Mouse (Mus musculus) ES-E14 (cell line): Measurements from ENCODE around the gene Tiprl. TPM values are rescaled to one million over a fixed set of nuclear protein-coding genes. Genes with fewer than 3 reads are reported as not detected.

ENCODE experiments used
- DNase-seq: peaks from one replicate; pipeline ENCODE4 v3.0.0-alpha.2; 2013; ENCODE audit warnings: low read depth, low spot score
- H3K27ac ChIP-seq: 2 replicates; pipeline ENCODE4 v1.5.1; 2012; ENCODE audit warnings: low read depth, mild to moderate bottlenecking, low read length, moderate library complexity, mixed read lengths; ENCODE audit not compliant: poor library complexity, insufficient read depth, severe bottlenecking
- H3K36me3 ChIP-seq: 2 replicates; pipeline ENCODE4 v1.6.1; 2012; ENCODE audit warnings: mild to moderate bottlenecking, low read length, moderate library complexity, mixed read lengths; ENCODE audit not compliant: control insufficient read depth, poor library complexity, insufficient read depth, severe bottlenecking
- H3K4me1 ChIP-seq, 2 experiments: fragments of 150-350 bp in 1 of 2; sonication (generic) in 1 of 2; 2 replicates each; pipeline ENCODE4 v1.6.1; 2012; ENCODE audit warnings: low read length in 2 of 2, mild to moderate bottlenecking in 1 of 2, mixed read lengths in 1 of 2; ENCODE audit not compliant: control insufficient read depth in 2 of 2, insufficient read depth in 2 of 2, poor library complexity in 1 of 2
- H3K4me3 ChIP-seq, 2 experiments: fragments of 150-350 bp in 1 of 2; sonication (generic) in 1 of 2; 2 replicates each; pipeline ENCODE4 v1.5.1; 2012; ENCODE audit warnings: low read length in 2 of 2, low read depth in 1 of 2, mild to moderate bottlenecking in 1 of 2, mixed read lengths in 1 of 2; ENCODE audit not compliant: insufficient read depth in 1 of 2, poor library complexity in 1 of 2, severe bottlenecking in 1 of 2
- H3K9ac ChIP-seq: 2 replicates; pipeline ENCODE4 v1.6.1; 2012; ENCODE audit warnings: low read depth, mild to moderate bottlenecking, low read length, mixed read lengths; ENCODE audit not compliant: poor library complexity, insufficient read depth, severe bottlenecking
- H3K9me3 ChIP-seq: fragments of 150-350 bp; sonication (generic); 2 replicates; pipeline ENCODE4 v1.6.1; 2012; ENCODE audit warnings: low read depth, mild to moderate bottlenecking, low read length; ENCODE audit not compliant: control insufficient read depth, insufficient read depth
- CHD2 ChIP-seq: IDR thresholded peaks from 2 replicates; pipeline ENCODE4 v1.6.1; 2014; ENCODE audit warnings: mild to moderate bottlenecking, low read depth, low read length, inconsistent platforms
- HCFC1 ChIP-seq: IDR thresholded peaks from 2 replicates; pipeline ENCODE4 v1.6.1; 2012; ENCODE audit warnings: low read length, inconsistent platforms, borderline replicate concordance; ENCODE audit not compliant: insufficient read depth
- MAFK ChIP-seq: IDR thresholded peaks from 2 replicates; pipeline ENCODE4 v1.6.1; 2014; ENCODE audit warnings: mild to moderate bottlenecking, low read depth, low read length, inconsistent platforms; ENCODE audit not compliant: insufficient read depth
- ZC3H11A ChIP-seq: IDR thresholded peaks from 2 replicates; pipeline ENCODE4 v1.6.1; 2012; ENCODE audit warnings: low read depth, mild to moderate bottlenecking, inconsistent platforms, low read length, borderline replicate concordance
- ZNF384 ChIP-seq: IDR thresholded peaks from 2 replicates; pipeline ENCODE4 v1.6.1; 2012; ENCODE audit warnings: low read depth, low read length, inconsistent platforms
- in situ Hi-C, 2 experiments: fragments of 600-800 bp; cut with MboI; formaldehyde crosslinking; loops; one replicate each; pipeline ENCODE4 v1.15.1; 2025; ENCODE audit warnings: low sequenced_read_pairs in 2 of 2, inconsistent platforms in 1 of 2; ENCODE audit not compliant: unreplicated experiment in 2 of 2
- total RNA-seq: library from RNA; depleted of rRNA; stranded (reverse); fragments of 300-350 nt; gene quantifications from 2 replicates; pipeline ENCODE4 v1.2.3, GENCODE M21; 2012

The Tiprl gene
- total RNA-seq, 1 experiment = 40.2 TPM

GRCm38 (mm10) chr1:165187357-165187756 lies 49.4 kb downstream of the Tiprl start:
- no peak for DNase-seq
- peaks cover 8% of the 10 kb centered on the region; the same call in 1 of the 2 replicates for H3K36me3 ChIP-seq
- no peak overlapping the region for H3K9ac ChIP-seq
- no peak overlapping the region for H3K4me3 ChIP-seq
- H3K4me1 ChIP-seq = peaks cover 0 to 24% of the 10 kb centered on the region in 2 experiments; a peak in 2 of 4 replicates
- TF ChIP-seq ZC3H11A = no peak
- TF ChIP-seq ZNF384 = no peak
- no peak for TF ChIP-seq HCFC1
- no peak for TF ChIP-seq MAFK
- no peak for TF ChIP-seq CHD2
- in situ Hi-C loops = no loop called here
- H3K27ac ChIP-seq = no peak overlapping the region
- no peaks in the 10 kb centered on the region for H3K9me3 ChIP-seq

GRCm38 (mm10) chr1:165186491-165186890 lies 50.3 kb downstream of the Tiprl start:
- H3K4me3 ChIP-seq = no peak overlapping the region
- H3K27ac ChIP-seq = no peak overlapping the region
- H3K4me1 ChIP-seq = peaks cover 0 to 24% of the 10 kb centered on the region in 2 experiments; a peak in 2 of 4 replicates
- peaks cover 8% of the 10 kb centered on the region; the same call in 1 of the 2 replicates for H3K36me3 ChIP-seq
- DNase-seq = no peak
- TF ChIP-seq HCFC1 = no peak
- TF ChIP-seq ZNF384 = no peak
- TF ChIP-seq CHD2 = no peak
- no peak for TF ChIP-seq ZC3H11A
- TF ChIP-seq MAFK = no peak
- no peak overlapping the region for H3K9ac ChIP-seq
- in situ Hi-C loops = no loop called here
- H3K9me3 ChIP-seq = no peaks in the 10 kb centered on the region

- TF ChIP-seq MAFK (no peak), HCFC1 (no peak), ZNF384 (no peak), ZC3H11A (no peak), CHD2 (no peak)
- Histone ChIP-seq H3K27ac (no peak overlapping the region), H3K4me1 (peaks cover 0 to 23% of the 10 kb centered on the region in 2 experiments; a peak in 2 of 4 replicates), H3K4me3 (no peak overlapping the region), H3K36me3 (peaks cover 8% of the 10 kb centered on the region; the same call in 1 of the 2 replicates), H3K9me3 (no peaks in the 10 kb centered on the region), H3K9ac (no peak overlapping the region)
- DNase-seq = no peak
- in situ Hi-C loops = no loop called here
Observed at GRCm38 (mm10) chr1:165185116-165185515, 51.7 kb downstream of the Tiprl start.

- Histone ChIP-seq H3K9me3 (no peaks in the 10 kb centered on the region), H3K9ac (no peak overlapping the region), H3K4me3 (no peak overlapping the region), H3K4me1 (peaks cover 0 to 17% of the 10 kb centered on the region in 2 experiments; a peak in 2 of 4 replicates), H3K27ac (no peak overlapping the region), H3K36me3 (peaks cover 8% of the 10 kb centered on the region; the same call in 1 of the 2 replicates)
- DNase-seq = no peak
- in situ Hi-C loops = no loop called here
- TF ChIP-seq ZC3H11A = no peak
Observed at GRCm38 (mm10) chr1:165184178-165184577, 52.6 kb downstream of the Tiprl start.

- Histone ChIP-seq H3K36me3 (peaks cover 8% of the 10 kb centered on the region; the same call in 1 of the 2 replicates), H3K27ac (no peak overlapping the region), H3K9ac (no peak overlapping the region), H3K4me3 (no peak overlapping the region), H3K9me3 (no peaks in the 10 kb centered on the region), H3K4me1 (peaks cover 0 to 9% of the 10 kb centered on the region in 2 experiments; a peak in 1 of 4 replicates)
- in situ Hi-C loops = no loop called here
- TF ChIP-seq ZC3H11A (no peak), ZNF384 (no peak), MAFK (no peak), CHD2 (no peak), HCFC1 (no peak)
- DNase-seq = no peak
Observed at GRCm38 (mm10) chr1:165183400-165183799, 53.4 kb downstream of the Tiprl start.
